Comparison of ENCODE assay signal across 8 mouse cellular contexts in the genomic region with DNA sequence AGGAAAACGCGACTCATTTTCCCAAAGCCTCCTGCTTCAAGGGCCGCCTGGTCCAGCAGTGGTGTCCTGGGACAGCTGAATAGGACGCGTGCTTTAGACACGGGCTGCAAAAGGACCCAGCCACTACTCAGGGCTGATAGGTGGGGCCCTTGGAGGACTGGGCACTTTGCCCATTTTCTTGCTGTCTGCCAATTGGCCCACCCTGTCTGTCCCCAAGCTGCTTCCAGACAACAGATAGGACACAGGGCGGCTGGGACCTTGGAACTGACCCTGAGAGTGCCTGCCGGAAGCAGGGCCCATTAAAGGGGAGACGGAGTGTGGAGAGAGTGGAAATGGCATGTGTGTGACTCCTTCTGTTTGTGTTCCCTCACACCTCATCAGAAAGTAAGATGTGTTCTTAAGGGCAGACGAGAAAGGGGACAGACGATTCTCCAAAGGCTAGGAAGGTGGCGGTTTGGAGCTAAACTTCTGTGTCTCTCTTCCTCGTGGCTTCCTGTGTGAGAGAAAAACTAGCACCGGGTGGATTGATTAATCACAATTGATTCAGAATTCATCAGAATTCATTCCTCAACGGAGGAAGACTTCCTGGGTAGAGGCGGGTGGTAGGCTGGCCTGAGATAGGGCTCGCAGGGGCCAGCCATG. TPM values are rescaled to one million over a fixed set of nuclear protein-coding genes. Genes with fewer than 3 reads are reported as not detected.
DNase-seq lines count a peak whose midpoint lies in the region; ATAC-seq lines count a peak whose summit lies in the region.

No protein-coding gene starts in this region.

- H3K36me3 ChIP-seq in lung, embryonic 15.5 days: peaks cover 4% of the 10 kb centered on the region; the same call in 1 of the 2 replicates

- H3K9ac ChIP-seq in lung, embryonic 15.5 days: peak overlapping the region; percentile 46

- intact Hi-C loops in heart, postnatal 36 days (cut with DNase I): loop anchor here (1.0 to 2.0 kb wide), 2 partner anchors 49 to 74 kb away; no protein-coding TSS in a partner anchor

- ATAC-seq in lung, embryonic 15.5 days (ENCODE audit: borderline replicate concordance, extremely low read depth, low FRiP score, low TSS enrichment): peak; percentile 87
- no peak for ATAC-seq in granulocyte monocyte progenitor cell, adult 5-6 weeks (replicated peaks; ENCODE audit: poor library complexity, severe bottlenecking)

- WGBS in lung, embryonic 15.5 days: 6% methylated on average over 17 of the region's 17 CpGs

- peak overlapping the region; percentile 87 for H3K4me2 ChIP-seq in lung, embryonic 15.5 days

- peak overlapping the region; percentile 99 for H3K27ac ChIP-seq in lung, embryonic 15.5 days

- H3K4me1 ChIP-seq in lung, embryonic 15.5 days: peaks cover 53% of the 10 kb centered on the region

- peak overlapping the region; percentile 75 for H3K4me3 ChIP-seq in lung, embryonic 15.5 days

- DNase-seq in Muller cell, postnatal 12 days (ENCODE audit: inconsistent ontology term): peak; percentile 78
- peak; percentile 43 for DNase-seq in cerebellum, adult 8-10 months
- peak; percentile 44 for DNase-seq in forelimb bud, embryonic 11.5 days (ENCODE audit: low read depth, low spot score)
- DNase-seq in heart, postnatal 36 days: peak; percentile 87 to 89
- DNase-seq in layer of hippocampus, adult 8-10 months (ENCODE audit: low spot score in 2 of 2): peak; percentile 45 to 46
- peak; percentile 56 for DNase-seq in ovary, postnatal 10 days (ENCODE audit: low spot score)

- no peaks in the 10 kb centered on the region for H3K27me3 ChIP-seq in lung, embryonic 15.5 days

- H3K9me3 ChIP-seq in lung, embryonic 15.5 days: no peaks in the 10 kb centered on the region

RNA-seq across cellular contexts. Expression of gene Sik1, which starts 1.0 kb away (rescaled TPM):
- 10 to 100 TPM; 24.0 to 68.3 TPM for total RNA-seq in heart, postnatal 36 days (2021)
- 10 to 100 TPM; 13.2 to 22.2 (median 15.4) TPM for total RNA-seq in layer of hippocampus, adult 8-10 months (2022)
- polyA plus RNA-seq in lung, embryonic 15.5 days (2015; fragmentation: Nextera tagmentation; extraction: Ambion mirVana): 32.7 and 35.4 TPM in 2 replicates
- total RNA-seq in granulocyte monocyte progenitor cell, adult 5-6 weeks (2014; fragmentation: Nextera tagmentation): 9.1 and 12.1 TPM in 2 replicates
- 9.2 and 10.8 TPM in 2 replicates for total RNA-seq in granulocyte monocyte progenitor cell, adult 5-6 weeks (2017)
